Mouse (Mus musculus) layer of hippocampus, adult 9-11 months (tissue): ENCODE data around the gene Tbc1d7.
A peak's percentile ranks its signal among the peaks of the same experiment; 100 is the strongest.

Experiments
- DNase-seq: peaks from one replicate; pipeline ENCODE4 v3.0.0; 2022

Gene Tbc1d7

DNA sequence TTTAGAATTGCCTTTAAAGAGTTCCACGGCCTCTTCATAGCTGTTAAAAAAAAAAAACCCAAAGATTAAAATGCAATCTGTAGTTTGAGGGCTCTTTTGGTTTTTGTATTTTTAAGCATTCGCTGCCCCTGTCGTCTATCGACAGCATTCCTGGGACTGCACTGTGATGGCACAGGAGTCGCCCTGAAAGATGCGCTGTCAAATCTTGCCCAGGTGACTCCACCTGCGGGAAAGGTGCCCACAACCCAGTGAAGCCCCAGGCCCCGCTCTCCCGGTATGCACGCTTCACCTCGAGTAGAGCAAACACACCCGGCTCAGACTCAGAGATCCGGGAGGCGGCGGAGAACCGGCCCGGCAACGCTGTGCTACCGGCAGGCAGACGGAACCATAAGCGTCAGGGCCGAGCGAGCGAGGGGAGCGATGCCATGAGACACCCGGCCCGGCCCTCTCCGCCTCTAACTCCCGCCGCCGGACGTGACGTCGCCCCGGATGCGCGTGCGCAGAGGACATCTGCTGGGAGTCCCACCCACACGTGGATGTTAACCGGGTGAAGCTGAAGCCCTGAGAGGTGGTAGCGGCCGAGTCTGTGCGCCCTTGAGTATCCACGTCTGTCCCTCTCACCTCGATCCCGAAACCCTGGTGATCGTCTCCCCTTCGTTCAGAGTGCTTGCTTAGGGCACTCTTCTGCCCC, at the start of gene Tbc1d7:
TSS of gene Tbc1d7 (minus strand) at position 482 of the 691 bp plus-strand sequence.
- peak; percentile 97 for DNase-seq

DNA sequence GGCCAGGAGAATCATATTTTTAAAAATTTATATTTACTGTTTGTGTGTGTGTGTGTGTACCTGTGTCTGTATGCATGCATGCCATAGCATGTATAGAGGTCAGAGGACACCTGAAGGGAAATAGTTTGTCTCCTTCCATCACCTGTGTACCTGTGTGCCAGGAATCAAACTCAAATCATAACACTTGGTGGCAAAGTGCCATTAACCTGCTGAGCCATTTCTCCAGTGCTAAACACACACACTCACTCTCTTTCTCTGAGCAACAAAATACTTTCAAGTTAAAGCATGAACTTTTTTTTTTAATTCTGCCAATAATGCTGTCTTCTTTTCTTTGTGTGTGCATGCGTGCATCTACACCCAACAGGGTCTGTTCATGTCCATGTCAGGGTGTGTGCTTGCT, 49.3 kb upstream of the Tbc1d7 start:
- no peak for DNase-seq

DNA sequence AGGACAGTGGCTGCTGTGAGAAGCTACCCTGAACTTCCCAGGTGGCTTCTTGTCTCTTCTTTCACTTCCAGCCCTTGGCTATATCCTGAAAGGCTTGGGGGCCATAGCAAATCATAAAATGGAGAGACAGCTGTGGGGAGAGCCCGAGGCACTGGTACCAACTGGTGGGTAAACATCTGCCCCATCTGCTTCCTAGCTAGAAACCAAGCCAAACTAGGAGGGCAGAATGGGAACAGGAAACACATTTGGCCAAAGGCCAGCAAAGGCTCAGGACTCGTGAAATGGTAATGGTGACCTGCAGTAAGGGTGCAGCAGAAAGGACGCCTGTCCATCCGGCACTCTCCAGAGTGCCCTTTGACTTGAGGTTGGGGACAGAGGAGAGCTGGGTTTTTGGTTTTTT, 47.5 kb upstream of the Tbc1d7 start:
- DNase-seq, result no peak

DNA sequence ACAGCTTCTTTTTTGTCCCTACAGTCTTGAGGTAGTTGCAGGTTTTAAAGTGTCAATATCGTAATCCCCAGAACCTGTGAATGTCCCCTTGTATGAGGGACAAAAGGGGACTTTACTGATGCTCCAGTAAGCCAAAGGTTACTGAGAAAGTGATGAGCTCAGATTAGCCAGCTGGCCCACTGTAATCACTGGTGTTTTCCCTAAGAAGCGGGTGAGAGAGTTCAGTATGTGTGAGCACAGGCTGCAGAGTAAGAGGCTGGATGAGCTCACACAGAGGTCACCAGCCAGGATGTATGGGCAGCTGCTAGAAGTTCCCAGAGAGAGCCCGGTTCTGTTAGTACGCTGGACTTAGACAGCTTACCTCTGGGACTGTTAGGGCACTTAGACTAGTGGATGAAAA, 47.0 kb upstream of the Tbc1d7 start:
- DNase-seq, result no peak

DNA sequence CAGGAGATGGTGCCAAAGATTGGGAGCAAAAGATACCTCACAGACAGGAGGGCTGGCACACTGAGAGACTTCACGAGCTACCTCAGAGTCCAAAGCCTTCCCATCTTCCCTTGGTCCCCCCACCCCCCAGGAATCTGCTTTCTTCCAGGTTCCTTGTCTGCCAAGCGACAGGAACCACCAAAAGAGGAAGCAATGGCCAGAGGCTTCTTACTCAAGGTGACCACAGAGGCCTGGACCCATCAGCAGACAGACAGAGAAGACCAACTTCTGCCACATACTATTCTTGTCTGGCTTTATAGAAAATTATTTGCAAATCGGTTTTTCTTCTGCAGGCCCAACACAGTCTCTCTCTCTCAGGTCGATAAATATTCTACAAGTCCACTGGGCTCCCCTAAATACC, 46.4 kb upstream of the Tbc1d7 start:
- no peak for DNase-seq

DNA sequence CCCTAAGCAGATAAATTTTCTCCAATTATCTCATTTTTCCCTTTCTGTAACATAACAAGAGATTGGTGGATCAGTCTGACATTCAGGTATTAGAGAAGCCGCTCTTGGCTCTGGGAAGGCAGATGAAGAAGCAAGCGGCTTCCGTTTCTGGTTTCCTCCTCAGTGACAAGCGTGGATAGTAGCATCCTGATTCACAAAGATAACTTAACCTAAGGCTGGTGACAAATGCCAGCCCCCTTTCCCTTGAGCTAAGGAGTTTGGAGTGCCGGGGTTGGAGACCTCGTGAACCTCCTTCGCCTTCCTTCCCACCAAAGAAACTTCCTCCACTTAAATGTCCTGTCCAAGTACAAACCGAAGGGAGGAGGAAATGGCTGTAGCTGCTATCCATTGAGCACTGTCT, 45.8 kb upstream of the Tbc1d7 start:
- DNase-seq, result no peak

DNA sequence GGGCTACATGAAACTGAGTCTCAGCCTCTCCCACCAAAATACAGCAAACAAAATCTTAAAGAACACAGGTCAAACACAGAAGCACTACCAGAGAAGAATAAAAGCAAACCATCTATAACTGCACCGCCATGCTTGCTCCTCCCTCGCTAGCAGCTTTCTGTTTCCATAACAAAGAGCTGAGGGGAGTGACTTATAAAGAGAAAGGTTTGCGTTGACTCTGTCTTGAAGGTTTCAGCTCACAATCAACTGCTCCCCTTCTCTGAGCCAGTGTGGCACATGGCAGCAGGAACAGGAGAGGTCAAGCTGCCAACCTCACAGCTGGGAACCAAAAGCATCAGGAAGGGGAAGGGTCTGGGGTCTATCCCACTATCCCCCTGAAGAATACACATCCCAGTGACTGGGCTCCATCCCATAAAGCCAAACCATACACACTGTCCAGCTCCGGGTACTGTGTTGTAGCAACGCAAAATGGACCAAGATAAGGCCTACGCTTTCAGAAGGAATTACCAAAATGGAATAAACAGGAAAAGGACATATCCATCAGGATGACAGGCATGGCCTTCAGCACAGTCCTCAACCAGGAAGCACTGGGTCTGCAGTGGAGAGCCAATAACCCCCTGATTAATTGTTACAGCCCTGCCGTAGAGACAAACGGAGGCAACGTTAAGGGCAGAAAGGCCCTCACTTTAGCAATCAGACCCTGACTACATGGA, 44.8 kb upstream of the Tbc1d7 start:
- DNase-seq, result no peak

DNA sequence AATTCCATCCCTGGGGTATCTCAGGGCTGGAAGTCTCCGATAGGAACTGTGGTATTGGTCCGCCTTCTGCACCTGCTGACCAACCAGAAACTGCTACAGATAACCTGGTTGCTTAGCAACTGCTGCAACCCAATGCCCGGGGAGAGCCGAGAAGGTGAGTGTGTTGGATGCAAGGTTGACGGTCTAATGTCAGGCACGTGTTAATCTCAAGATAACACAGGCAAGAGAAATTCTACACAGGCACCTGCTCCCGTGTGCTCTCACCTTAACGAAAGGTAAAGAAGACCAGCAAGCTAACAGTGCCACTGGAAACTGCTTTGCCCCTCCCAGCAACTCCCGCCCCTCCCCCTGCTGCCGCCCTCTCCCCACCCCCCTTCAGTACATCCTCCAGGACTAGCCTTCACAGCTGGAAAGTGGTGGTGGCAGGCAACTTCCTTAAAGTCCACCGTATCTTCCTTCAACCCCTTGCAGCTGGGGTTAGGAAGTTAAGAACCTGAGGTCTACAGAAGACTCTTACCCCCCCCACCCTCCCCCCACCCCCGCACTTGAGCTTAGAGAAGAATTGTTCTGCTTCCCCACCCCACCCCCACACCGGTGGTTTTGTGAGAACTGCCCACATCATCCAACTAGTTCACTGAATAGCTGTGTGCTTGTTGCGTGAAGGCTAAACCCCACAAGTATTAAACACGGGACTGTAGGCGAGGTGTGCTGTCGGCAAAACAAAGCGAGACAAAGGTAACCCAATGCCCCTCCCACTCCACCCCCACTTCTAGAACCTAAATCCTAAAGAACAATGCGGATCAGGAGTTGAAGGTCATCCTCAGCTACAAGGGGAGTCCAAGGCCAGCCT, 44.1 kb upstream of the Tbc1d7 start:
- no peak for DNase-seq

DNA sequence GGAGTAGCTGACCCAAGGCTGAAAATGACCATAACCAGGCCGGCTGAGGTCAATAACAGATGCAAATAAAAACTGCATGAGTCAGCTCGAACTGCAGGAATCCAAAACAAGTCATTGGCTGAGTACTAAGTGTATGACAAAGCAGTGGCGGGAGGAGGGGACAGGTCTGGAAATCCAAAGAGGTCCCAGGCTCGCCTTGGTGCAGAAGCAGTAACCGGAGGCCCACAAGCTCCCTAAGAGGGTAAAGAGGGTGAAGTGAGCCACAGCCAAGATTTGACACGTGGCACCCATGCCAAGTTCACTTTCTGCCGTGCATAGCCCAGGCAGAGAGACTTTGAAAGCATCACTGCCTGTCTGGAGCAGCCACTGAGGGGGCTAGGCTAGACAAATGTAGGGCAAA, 41.0 kb upstream of the Tbc1d7 start:
- DNase-seq, result no peak

DNA sequence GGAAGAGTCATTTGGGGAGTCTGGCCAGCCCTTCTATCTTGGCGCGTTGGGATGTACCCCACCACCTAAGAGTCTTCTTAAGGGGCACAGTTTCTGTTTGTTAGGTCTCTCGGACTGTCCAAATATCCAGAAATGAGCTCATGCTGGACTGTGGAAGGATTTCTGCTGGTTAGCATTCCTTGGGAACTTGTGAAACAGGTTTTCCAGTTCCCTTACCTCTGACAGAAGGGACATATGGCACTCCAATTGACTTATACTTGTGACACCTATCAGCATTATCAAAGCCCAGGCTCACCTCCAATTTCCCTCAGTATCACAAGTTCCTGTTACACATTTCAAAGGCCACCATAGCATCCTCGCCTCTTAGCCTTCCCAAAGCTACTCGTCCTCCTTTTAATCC, 39.7 kb upstream of the Tbc1d7 start:
- DNase-seq, result no peak

DNA sequence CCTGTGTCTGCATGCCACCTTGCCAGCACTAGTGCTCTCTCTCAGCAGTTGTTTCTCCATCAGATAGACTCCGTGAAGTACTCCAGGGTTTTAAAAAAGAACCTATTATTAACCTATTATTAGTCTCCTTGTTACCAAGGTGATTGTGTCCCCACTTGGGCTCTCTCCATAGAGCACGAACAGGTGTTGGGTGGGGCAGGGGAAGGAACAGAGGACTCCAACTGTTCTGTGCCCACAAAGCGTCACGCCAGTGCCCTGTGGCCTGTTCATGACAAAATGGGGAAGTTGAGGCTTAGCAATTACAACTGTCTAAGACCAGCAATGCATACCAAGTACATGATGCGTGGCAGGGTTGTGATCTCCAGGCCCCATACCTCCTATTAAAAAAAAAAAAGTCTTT, 38.3 kb upstream of the Tbc1d7 start:
- DNase-seq, result no peak

DNA sequence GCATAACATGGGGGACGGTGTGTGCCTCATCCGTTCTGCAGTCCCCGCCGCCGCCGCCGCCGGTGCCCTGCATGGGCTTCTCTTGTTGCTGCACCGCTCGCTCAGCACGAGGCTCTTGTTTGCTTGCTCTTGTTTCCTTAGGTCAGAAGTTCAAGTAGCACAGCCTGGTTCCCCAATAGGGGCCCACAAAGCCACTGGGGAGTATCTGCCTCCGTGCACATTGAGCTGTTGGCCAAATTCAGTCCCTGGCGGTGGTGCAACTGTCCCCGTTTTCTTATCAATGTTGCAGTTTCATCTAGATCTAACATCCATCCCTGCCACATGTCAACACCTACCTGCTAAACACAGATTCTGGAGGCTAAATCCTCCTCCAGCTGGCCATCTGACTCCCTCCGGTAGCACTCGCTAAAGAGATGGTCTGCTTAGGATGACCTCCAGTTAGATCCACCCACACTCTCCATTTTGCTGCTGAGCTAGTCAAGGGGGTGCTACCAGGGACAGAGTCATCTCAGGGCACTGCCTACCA, 37.7 kb upstream of the Tbc1d7 start:
- DNase-seq, result no peak

DNA sequence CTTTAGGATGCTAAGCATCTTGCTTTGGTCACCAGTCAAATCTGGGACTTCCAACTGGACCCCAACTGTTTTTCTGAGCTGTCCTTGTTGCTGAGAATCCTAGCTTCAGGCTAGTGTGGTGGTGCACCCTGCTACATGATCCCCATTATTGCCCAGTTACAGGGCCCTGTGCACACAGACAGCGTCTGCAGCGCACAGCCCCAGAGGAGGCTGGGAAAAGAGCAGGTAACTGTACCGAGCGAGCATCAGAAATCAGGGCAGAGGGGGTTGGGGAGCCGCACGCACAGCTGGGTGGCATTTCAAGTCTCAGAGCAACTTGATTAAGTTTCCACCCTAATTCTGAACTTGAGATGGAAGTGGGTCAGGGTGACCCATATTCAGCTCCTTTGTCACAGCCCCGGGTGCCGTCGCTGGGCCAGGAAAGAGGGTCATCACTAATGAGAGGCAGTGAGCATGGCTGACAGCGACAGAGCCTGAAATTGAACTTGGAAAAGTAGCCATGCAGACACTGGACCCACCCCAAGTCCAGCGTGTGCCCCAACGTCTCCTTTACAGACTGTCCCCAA, 34.9 kb upstream of the Tbc1d7 start:
- DNase-seq, result no peak

DNA sequence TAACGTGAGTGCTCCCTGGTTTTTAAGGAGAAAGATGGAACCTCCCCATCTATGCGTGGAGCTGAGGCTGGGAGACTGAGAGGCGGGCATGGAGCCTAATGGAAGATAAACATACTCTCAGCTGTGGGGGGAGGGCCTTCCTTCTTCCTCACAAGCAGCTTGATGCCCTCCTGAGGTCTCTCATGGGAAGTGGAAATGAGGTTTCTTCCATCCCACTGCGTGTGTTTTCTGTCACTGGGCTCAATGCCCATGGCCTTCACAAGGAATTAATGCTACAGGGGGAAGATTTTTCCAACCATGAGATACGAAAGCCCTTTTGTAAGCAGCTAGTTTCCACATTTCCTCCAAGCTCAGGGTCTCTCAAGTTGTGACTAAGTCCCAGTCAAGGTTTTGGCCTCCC, 32.3 kb upstream of the Tbc1d7 start:
- no peak for DNase-seq

DNA sequence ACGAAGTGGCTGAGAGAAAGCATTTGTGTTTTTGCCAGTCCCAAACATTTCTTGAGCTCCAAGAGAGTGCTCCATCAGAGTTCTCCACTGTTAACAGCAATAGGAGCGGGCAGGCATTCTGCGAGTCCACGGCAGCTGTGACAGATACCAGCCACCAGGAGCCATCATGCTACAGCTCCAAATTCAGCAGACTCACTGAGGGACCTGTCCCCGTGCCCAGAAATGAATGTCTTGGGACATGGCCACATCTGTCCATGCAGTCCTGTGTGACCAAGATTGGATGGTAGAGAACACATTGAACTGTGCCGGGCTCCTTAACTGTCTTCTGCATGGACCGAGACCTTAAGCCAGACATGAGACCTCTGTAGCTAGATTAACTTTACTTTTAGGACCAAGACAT, 31.9 kb upstream of the Tbc1d7 start:
- no peak for DNase-seq

DNA sequence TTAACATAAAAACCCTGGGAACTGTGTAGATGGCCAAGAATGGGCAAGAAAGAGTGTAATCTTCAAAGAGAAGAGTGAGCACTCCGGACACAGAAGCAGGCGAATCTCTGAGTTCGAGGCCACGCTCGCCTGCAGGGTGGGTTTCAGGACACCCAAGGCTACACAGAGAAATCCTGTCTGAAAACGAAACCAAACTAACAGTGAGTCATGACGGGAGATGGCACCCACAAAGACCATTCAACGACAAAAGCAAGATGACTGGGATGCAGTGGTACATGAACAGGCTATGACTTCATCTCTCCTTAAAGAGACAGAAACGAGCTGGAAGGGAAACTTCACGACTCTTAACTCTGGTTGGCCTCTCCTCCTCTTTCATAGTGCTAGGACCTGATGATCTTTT, 31.1 kb upstream of the Tbc1d7 start:
- no peak for DNase-seq

DNA sequence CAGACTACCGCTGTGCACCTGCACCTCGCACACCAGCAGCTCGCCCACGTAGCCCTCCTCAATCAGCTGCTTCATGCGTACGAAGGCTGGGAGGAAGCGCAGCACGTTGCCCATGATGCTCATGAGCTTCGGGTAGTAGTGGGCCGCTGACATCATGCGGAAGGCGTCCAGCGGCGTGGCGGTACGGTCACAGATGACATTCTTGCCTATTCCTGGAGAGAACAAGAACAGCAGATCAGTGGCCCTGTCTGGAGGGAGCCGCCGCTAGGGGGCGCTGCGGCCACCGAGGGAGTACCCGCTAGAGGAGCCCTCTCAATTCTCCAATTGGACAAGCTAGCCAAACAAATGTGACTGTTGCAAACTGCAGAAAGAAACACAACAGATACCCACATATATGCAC, 29.7 kb upstream of the Tbc1d7 start:
- DNase-seq, result peak; percentile 39

DNA sequence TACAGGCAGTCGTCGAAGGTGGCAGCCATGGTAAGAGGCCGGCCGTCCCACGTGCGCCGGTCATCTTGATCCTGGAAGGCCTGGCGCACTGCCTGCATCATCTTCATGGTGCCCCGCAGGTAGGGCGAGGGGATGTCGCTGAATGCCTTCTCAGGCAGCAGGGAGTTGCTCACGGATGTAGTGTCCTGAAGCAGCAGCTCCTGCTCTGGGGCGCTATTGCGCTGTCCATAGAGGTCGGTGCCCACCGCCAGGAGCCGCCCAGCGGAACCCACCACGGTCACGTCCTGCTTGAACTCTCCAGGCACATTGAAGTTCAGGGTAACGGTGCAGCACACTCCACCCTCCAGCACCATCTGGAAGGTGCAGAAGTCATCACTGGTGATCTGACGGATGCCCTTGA, 29.2 kb upstream of the Tbc1d7 start:
- no peak for DNase-seq

DNA sequence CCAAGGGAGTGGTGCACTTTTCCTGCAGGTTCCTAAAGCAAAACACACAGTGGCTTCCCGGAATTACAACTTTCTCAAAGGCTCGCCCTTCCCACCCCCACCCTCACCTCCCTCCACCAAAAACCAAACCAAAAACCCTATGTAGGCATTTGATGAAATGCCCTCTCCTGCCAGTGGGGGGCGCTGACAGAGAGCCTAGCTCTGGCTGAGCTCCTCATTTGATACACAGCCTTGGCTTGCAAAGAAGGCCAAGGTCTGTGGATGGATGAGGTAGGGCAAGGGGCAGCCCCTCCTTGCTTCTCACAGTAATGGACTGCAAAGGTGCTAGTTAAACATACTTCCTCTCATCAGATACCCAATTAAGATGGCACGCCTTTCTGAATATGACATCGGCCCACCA, 28.4 kb upstream of the Tbc1d7 start:
- no peak for DNase-seq

DNA sequence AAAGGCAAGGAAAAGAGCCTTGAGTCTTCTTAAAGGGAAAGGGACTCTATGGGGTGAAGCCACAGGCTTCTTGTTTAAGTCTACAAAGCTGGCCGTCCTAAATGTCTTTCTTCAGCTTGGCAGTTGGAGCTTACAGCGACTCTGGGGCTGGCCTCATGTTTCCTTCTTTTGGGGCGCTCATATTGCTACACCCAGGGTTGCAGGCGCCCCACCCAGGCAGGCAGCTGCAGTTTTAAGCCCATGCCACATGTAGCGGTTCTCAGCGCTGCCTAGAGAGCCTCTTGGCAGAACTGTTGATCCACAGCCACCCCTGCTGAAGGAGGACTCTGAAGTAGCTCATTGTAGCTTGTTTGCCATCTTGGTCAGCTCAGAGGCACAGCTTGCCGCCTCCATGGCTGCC, 28.0 kb upstream of the Tbc1d7 start:
- DNase-seq, result no peak

DNA sequence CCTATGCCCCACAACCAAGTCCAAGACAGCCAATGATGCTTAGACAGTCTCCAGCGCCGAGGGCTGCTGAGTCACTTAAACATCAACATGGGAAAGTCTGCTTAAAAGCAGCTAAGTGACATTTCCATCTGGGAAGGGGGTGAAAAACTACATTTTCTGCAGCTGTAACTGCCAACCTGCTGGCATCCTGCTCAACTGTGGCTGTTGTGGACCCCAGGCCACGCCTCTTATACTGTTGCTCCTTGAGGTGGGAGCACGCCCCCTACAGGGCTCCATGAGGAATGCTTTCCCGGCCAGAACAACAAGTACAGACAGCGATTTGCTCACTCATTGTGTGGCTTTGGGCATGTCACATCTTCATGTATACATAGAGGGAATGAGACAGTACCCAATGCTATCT, 25.9 kb upstream of the Tbc1d7 start:
- no peak for DNase-seq

DNA sequence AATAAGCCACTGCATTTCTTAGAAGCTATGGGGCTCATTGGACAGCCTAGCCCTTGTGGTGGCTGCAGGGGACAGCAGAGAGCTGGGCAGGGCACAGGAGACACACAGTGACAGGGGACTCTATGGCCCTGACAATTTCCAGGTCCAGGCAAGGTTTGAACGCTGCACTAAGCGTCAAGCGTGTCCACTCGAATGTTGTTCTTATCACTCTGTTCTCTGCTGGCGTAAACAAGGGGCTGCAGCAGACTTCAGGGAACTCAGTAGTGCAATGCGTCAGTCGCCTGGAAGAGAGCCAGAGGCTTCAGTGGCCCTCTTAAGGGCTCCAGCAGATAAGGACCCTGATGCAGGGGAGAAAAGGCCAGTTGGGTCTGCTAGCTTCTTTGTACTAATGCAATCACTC, 24.7 kb upstream of the Tbc1d7 start:
- DNase-seq, result no peak

DNA sequence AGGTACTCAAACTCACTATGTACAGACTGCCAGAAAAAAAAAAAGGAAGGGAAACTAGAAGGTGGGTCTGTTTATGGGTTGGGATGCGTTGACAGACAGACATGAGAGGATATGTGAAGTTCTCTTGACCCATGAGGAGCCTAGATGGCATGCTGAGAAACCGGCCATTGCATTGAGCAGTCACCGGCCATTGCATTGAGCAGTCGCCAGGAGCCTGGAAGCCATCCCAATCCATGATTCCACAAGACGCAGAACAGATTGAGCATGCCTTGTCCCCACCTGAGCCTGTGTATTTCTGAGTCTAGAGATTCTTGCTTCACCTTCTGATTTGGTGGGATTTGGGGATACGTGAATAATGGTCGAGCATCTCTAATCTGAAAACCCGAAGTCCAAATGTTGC, 22.6 kb upstream of the Tbc1d7 start:
- no peak for DNase-seq
